16 mouse cellular contexts compared by ENCODE assay signal in the genomic region with DNA sequence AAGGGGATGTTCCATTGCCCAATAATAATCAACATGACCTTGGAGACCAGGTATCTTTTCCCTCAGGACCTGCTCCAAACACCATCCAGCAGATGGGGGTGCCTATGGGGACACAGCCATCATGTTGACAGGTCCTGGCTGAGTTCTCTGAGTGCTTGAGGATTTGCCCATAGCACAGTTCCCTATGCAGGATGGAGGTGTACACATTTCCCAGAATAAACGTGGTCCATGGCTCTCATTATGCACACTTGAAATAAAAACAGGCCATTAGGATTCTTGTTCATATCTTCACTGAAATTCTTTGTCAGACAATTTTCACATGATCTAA.
A peak's percentile ranks its signal among the peaks of the same experiment; 100 is the strongest.
DNase-seq lines count a peak whose midpoint lies in the region; ATAC-seq lines count a peak whose summit lies in the region.
"Had no signal": no experiment of that assay in that cellular context is flagged by ENCODE, and none has a peak within 500 bp of the region (broad histone marks: within the 10 kb centered on the region; RNA-seq: fewer than 3 reads in every experiment).

No protein-coding gene starts in this region.

- no peaks in the 10 kb centered on the region for H3K36me3 ChIP-seq in forebrain, embryonic 12.5 days (replicated peaks)
- H3K36me3 ChIP-seq in forebrain, embryonic 10.5 days (replicated peaks), result no peaks in the 10 kb centered on the region
- no peaks in the 10 kb centered on the region for H3K36me3 ChIP-seq in hindbrain, embryonic 15.5 days
- H3K36me3 ChIP-seq in hindbrain, embryonic 10.5 days, result no peaks in the 10 kb centered on the region
- no peaks in the 10 kb centered on the region for H3K36me3 ChIP-seq in embryonic facial prominence, embryonic 15.5 days
- H3K36me3 ChIP-seq in midbrain, embryonic 14.5 days (ENCODE audit: control insufficient read depth, insufficient read depth, low read length), result no peaks in the 10 kb centered on the region
- H3K36me3 ChIP-seq: hindbrain, embryonic 12.5 days; limb, embryonic 10.5 days; liver, embryonic 12.5 days; lung, embryonic 15.5 days had no signal

- no peak for ATAC-seq in forebrain, embryonic 12.5 days (ENCODE audit: low FRiP score)
- ATAC-seq in hindbrain, embryonic 15.5 days (ENCODE audit: low FRiP score, low read depth), result no peak
- ATAC-seq in embryonic facial prominence, embryonic 15.5 days (ENCODE audit: insufficient number of reproducible peaks, low FRiP score, low TSS enrichment, low read depth), result peak; percentile 47; the same call in 1 of the 2 replicates
- ATAC-seq in midbrain, embryonic 14.5 days (ENCODE audit: low FRiP score, low TSS enrichment), result peak; percentile 21; the same call in 1 of the 2 replicates
- ATAC-seq: liver, embryonic 12.5 days had no signal

- DNase-seq in forebrain, embryonic 10.5 days (ENCODE audit: extremely low spot score, low spot score), result no peak
- no peak for DNase-seq in hindbrain, embryonic 10.5 days (ENCODE audit: low spot score)
- peak; percentile 8 for DNase-seq in midbrain, embryonic 14.5 days
- DNase-seq in layer of hippocampus, adult 11-12 months (ENCODE audit: low spot score), result no peak
- DNase-seq: cerebellum, adult 11-12 months; kidney, adult 18-20 months; kidney, postnatal 14 days; thymus, postnatal 25 days had no signal

- no peak overlapping the region for H3K9ac ChIP-seq in forebrain, embryonic 12.5 days
- no peak overlapping the region for H3K9ac ChIP-seq in hindbrain, embryonic 15.5 days
- no peak overlapping the region for H3K9ac ChIP-seq in embryonic facial prominence, embryonic 15.5 days
- H3K9ac ChIP-seq in midbrain, embryonic 14.5 days (replicated peaks; ENCODE audit: low read length), result no peak overlapping the region
- H3K9ac ChIP-seq: hindbrain, embryonic 12.5 days; liver, embryonic 12.5 days; lung, embryonic 15.5 days had no signal

- H3K27me3 ChIP-seq in forebrain, embryonic 12.5 days, result no peaks in the 10 kb centered on the region
- H3K27me3 ChIP-seq in forebrain, embryonic 10.5 days (ENCODE audit: poor library complexity, severe bottlenecking), result no peaks in the 10 kb centered on the region
- no peaks in the 10 kb centered on the region for H3K27me3 ChIP-seq in hindbrain, embryonic 15.5 days
- H3K27me3 ChIP-seq in hindbrain, embryonic 10.5 days (ENCODE audit: insufficient read depth, poor library complexity, severe bottlenecking), result no peaks in the 10 kb centered on the region
- H3K27me3 ChIP-seq in embryonic facial prominence, embryonic 15.5 days, result no peaks in the 10 kb centered on the region
- H3K27me3 ChIP-seq in midbrain, embryonic 14.5 days (ENCODE audit: control insufficient read depth, insufficient read depth, low read length), result no peaks in the 10 kb centered on the region
- H3K27me3 ChIP-seq: hindbrain, embryonic 12.5 days; liver, embryonic 12.5 days; lung, embryonic 15.5 days had no signal

- no peaks in the 10 kb centered on the region for H3K9me3 ChIP-seq in forebrain, embryonic 12.5 days
- H3K9me3 ChIP-seq in forebrain, embryonic 10.5 days, result no peaks in the 10 kb centered on the region
- H3K9me3 ChIP-seq in hindbrain, embryonic 15.5 days, result no peaks in the 10 kb centered on the region
- no peaks in the 10 kb centered on the region for H3K9me3 ChIP-seq in hindbrain, embryonic 10.5 days
- no peaks in the 10 kb centered on the region for H3K9me3 ChIP-seq in embryonic facial prominence, embryonic 15.5 days (replicated peaks)
- no peaks in the 10 kb centered on the region for H3K9me3 ChIP-seq in midbrain, embryonic 14.5 days (ENCODE audit: control insufficient read depth, low read length)
- H3K9me3 ChIP-seq: hindbrain, embryonic 12.5 days; limb, embryonic 10.5 days; liver, embryonic 12.5 days; lung, embryonic 15.5 days had no signal

- peak overlapping the region; percentile 59 for H3K27ac ChIP-seq in forebrain, embryonic 12.5 days
- H3K27ac ChIP-seq in forebrain, embryonic 10.5 days, result no peak overlapping the region
- H3K27ac ChIP-seq in hindbrain, embryonic 15.5 days (replicated peaks), result peak overlapping the region; percentile 55; the same call in 1 of the 2 replicates
- H3K27ac ChIP-seq in hindbrain, embryonic 10.5 days, result no peak overlapping the region
- no peak overlapping the region for H3K27ac ChIP-seq in embryonic facial prominence, embryonic 15.5 days (replicated peaks)
- peak overlapping the region; percentile 55; the same call in 1 of the 2 replicates for H3K27ac ChIP-seq in midbrain, embryonic 14.5 days (replicated peaks; ENCODE audit: low read depth, low read length)
- H3K27ac ChIP-seq: hindbrain, embryonic 12.5 days; limb, embryonic 10.5 days; liver, embryonic 12.5 days; lung, embryonic 15.5 days had no signal

- peaks cover 9% of the 10 kb centered on the region for H3K4me1 ChIP-seq in forebrain, embryonic 12.5 days
- H3K4me1 ChIP-seq in forebrain, embryonic 10.5 days, result 0 out of 2 replicates have a peak, but pooled peaks cover 4% of the 10 kb centered on the region
- H3K4me1 ChIP-seq in hindbrain, embryonic 15.5 days (replicated peaks), result peaks cover 9% of the 10 kb centered on the region; the same call in 1 of the 2 replicates
- H3K4me1 ChIP-seq in hindbrain, embryonic 10.5 days (replicated peaks), result no peaks in the 10 kb centered on the region
- no peaks in the 10 kb centered on the region for H3K4me1 ChIP-seq in embryonic facial prominence, embryonic 15.5 days
- peaks cover 11% of the 10 kb centered on the region for H3K4me1 ChIP-seq in midbrain, embryonic 14.5 days (ENCODE audit: control insufficient read depth, insufficient read depth, low read length)
- H3K4me1 ChIP-seq: limb, embryonic 10.5 days; liver, embryonic 12.5 days; lung, embryonic 15.5 days had no signal

- 67% methylated on average over 1 of the region's 1 CpGs for WGBS in forebrain, embryonic 12.5 days
- 72% methylated on average over 1 of the region's 1 CpGs for WGBS in forebrain, embryonic 10.5 days
- 42% methylated on average over 1 of the region's 1 CpGs for WGBS in hindbrain, embryonic 15.5 days
- WGBS in hindbrain, embryonic 10.5 days, result 72% methylated on average over 1 of the region's 1 CpGs
- 38% methylated on average over 1 of the region's 1 CpGs for WGBS in embryonic facial prominence, embryonic 15.5 days
- 42% methylated on average over 1 of the region's 1 CpGs for WGBS in midbrain, embryonic 14.5 days

- H3K4me3 ChIP-seq in forebrain, embryonic 12.5 days (replicated peaks), result no peak overlapping the region
- no peak overlapping the region for H3K4me3 ChIP-seq in forebrain, embryonic 10.5 days
- no peak overlapping the region for H3K4me3 ChIP-seq in hindbrain, embryonic 15.5 days
- no peak overlapping the region for H3K4me3 ChIP-seq in hindbrain, embryonic 10.5 days
- no peak overlapping the region for H3K4me3 ChIP-seq in embryonic facial prominence, embryonic 15.5 days (replicated peaks)
- H3K4me3 ChIP-seq in midbrain, embryonic 14.5 days (replicated peaks; ENCODE audit: low read depth, low read length), result no peak overlapping the region
- H3K4me3 ChIP-seq: hindbrain, embryonic 12.5 days; limb, embryonic 10.5 days; liver, embryonic 12.5 days; lung, embryonic 15.5 days; myocyte had no signal

- H3K4me2 ChIP-seq in forebrain, embryonic 12.5 days, result no peak overlapping the region
- no peak overlapping the region for H3K4me2 ChIP-seq in hindbrain, embryonic 15.5 days
- H3K4me2 ChIP-seq in embryonic facial prominence, embryonic 15.5 days (replicated peaks), result no peak overlapping the region
- H3K4me2 ChIP-seq in midbrain, embryonic 14.5 days (ENCODE audit: low read length), result no peak overlapping the region
- H3K4me2 ChIP-seq: hindbrain, embryonic 12.5 days; liver, embryonic 12.5 days; lung, embryonic 15.5 days had no signal

Comparison
In these comparisons a context has a peak if more than half of its experiments do, and no peak if none do; other contexts are left out.
1. H3K27ac ChIP-seq: peak in forebrain, embryonic 12.5 days (single experiment), hindbrain, embryonic 15.5 days (single experiment) and midbrain, embryonic 14.5 days (single experiment); none in forebrain, embryonic 10.5 days (single experiment), hindbrain, embryonic 10.5 days (single experiment) and embryonic facial prominence, embryonic 15.5 days (single experiment).
2. ATAC-seq: peak in embryonic facial prominence, embryonic 15.5 days (single experiment) and midbrain, embryonic 14.5 days (single experiment); none in forebrain, embryonic 12.5 days (single experiment) and hindbrain, embryonic 15.5 days (single experiment).